Mouse (Mus musculus) thymus, adult 2 months (tissue): Measurements from ENCODE around the gene Zyx.
A peak's percentile ranks its signal among the peaks of the same experiment; 100 is the strongest.

Source experiments
- CTCF ChIP-seq: fragments of 200-500 bp; IDR thresholded peaks from 2 replicates; pipeline ENCODE4 v1.5.1; 2012; ENCODE audit warnings: mild to moderate bottlenecking, control low read depth, low read length, moderate library complexity, borderline replicate concordance; ENCODE audit not compliant: control insufficient read depth, poor library complexity, insufficient read depth; ENCODE audit errors: extremely low read depth
- POLR2A ChIP-seq: fragments of 200-500 bp; IDR thresholded peaks from 2 replicates; pipeline ENCODE4 v1.6.1; 2012; ENCODE audit warnings: mild to moderate bottlenecking, low read length, control low read depth, moderate library complexity; ENCODE audit not compliant: control insufficient read depth, poor library complexity, insufficient read depth; ENCODE audit errors: extremely low read depth

DNA sequence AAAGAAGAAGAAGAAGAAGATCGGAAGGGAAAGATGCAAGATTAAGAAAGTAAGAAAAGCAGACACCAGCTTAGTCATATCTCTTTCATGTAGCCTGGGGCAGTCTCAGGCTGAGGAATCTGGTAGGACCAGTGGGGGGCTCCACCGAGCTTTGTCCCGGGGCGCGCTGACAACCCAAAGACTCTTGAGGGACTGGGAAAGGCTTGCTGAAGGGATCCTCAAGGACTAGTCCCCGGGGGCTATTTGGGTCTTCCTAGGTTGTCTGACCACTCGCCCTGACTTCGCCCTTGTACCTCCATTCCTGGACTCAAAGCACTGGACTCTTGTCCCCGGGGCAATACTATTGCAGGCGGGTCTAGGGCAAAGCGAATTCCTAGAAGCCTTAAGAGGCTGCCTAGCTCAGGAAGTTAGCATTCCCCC lies 414 bp upstream of the Zyx start:
- TF ChIP-seq CTCF (peak; percentile 69), POLR2A (no peak)
